Mouse (Mus musculus) CH12.LX (cell line): ENCODE data around the gene Zfp984.
A peak's percentile ranks its signal among the peaks of the same experiment; 100 is the strongest.

Source experiments
- BHLHE40 ChIP-seq: IDR thresholded peaks from 2 replicates; pipeline ENCODE4 v1.6.1; 2011; ENCODE audit warnings: mild to moderate bottlenecking, low read depth, low read length, improper control_type of control experiment
- CTCF ChIP-seq, 2 experiments: IDR thresholded peaks in 1 of 2; conservative IDR thresholded peaks in 1 of 2; 2 replicates each; pipeline ENCODE4 v1.5.1; 2011 to 2012; ENCODE audit warnings: low read depth in 2 of 2, low read length in 2 of 2, improper control_type of control experiment in 1 of 2, inconsistent platforms in 1 of 2, mild to moderate bottlenecking in 1 of 2, moderate library complexity in 1 of 2
- ELF1 ChIP-seq: IDR thresholded peaks from 2 replicates; pipeline ENCODE4 v1.6.1; 2014; ENCODE audit warnings: low read depth, mild to moderate bottlenecking, inconsistent platforms, low read length, improper control_type of control experiment
- HCFC1 ChIP-seq: IDR thresholded peaks from 2 replicates; pipeline ENCODE4 v1.6.1; 2012; ENCODE audit warnings: low read depth, mild to moderate bottlenecking, inconsistent platforms, low read length, improper control_type of control experiment
- JUND ChIP-seq: conservative IDR thresholded peaks from 2 replicates; pipeline ENCODE4 v1.6.1; 2011; ENCODE audit warnings: low read depth, low read length, improper control_type of control experiment
- KAT2A ChIP-seq: IDR thresholded peaks from 2 replicates; pipeline ENCODE4 v1.6.1; 2012; ENCODE audit warnings: low read length, improper control_type of control experiment, inconsistent platforms; ENCODE audit not compliant: insufficient replicate concordance
- NRF1 ChIP-seq: IDR thresholded peaks from 2 replicates; pipeline ENCODE4 v1.6.1; 2014; ENCODE audit warnings: low read depth, mild to moderate bottlenecking, inconsistent platforms, low read length, improper control_type of control experiment, moderate library complexity
- POLR2A ChIP-seq: IDR thresholded peaks from 2 replicates; pipeline ENCODE4 v1.6.1; 2011; ENCODE audit warnings: low read depth, mild to moderate bottlenecking, improper control_type of control experiment, low read length
- POLR2AphosphoS2 ChIP-seq: IDR thresholded peaks from 2 replicates; pipeline ENCODE4 v1.6.1; 2011; ENCODE audit warnings: low read depth, low read length, improper control_type of control experiment
- USF2 ChIP-seq: conservative IDR thresholded peaks from 2 replicates; pipeline ENCODE4 v1.6.1; 2011; ENCODE audit warnings: low read depth, low read length, improper control_type of control experiment
- ZMIZ1 ChIP-seq: IDR thresholded peaks from 2 replicates; pipeline ENCODE4 v1.6.1; 2012; ENCODE audit warnings: low read depth, mild to moderate bottlenecking, inconsistent platforms, low read length, improper control_type of control experiment

DNA sequence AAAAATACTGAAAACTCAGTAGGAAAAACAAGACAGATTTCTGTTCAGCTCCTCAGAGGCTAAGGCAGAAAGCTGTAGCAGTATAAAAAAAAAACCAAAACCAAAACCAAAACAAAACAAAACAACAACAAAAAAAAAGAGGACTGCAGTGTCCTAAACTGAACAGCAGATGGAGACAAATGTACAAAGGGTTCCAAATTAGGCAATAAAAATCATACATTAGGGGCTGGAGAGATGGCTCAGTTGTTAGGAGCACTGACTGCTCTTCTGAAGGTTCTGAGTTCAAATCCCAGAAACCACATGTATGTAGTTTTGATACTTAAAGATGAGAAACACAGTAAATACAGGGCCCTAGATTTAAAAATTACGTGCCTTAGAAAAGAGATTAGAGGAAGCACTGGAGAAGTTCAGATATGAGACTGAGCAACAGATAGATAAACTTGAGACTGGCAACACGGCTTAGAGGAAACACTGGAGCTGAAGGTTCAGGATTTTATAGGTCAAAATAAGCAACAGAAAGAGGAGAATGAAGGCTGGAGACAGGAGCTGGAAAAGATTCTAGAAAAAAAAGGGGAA, 5.1 kb upstream of the Zfp984 start:
- TF ChIP-seq CTCF (conservative IDR thresholded peaks at IDR 0.05 in 1 of 2, IDR thresholded peaks at IDR 0.05 in 1 of 2; ENCODE audit: low read depth in 2 of 2, low read length in 2 of 2) (peak in 1 of 2 experiments; percentile 64; a peak in 2 of 4 replicates), POLR2A (no peak), HCFC1 (no peak), USF2 (no peak), NRF1 (no peak), JUND (no peak), BHLHE40 (no peak), ZMIZ1 (no peak), POLR2AphosphoS2 (no peak), KAT2A (no peak), ELF1 (peak; percentile 59; the same call in 1 of the 2 replicates)
